Mouse (Mus musculus) hindbrain, embryonic 16.5 days (tissue): ENCODE results near the gene Dvl3. TPM values are rescaled to one million over a fixed set of nuclear protein-coding genes. Genes with fewer than 3 reads are reported as not detected.

ENCODE experiments used
- ATAC-seq: fragments of 200-750 bp; cut with Nextera tagmentation; 2 replicates; pipeline ENCODE4 v1.8.0; 2017; ENCODE audit warnings: moderate TSS enrichment, moderate library complexity
- H3K27ac ChIP-seq: fragments of 300-500 bp; sonication (generic); 2 replicates; pipeline ENCODE4 v1.5.1; 2014; ENCODE audit warnings: low read depth, mild to moderate bottlenecking, control low read depth, low read length, moderate library complexity
- H3K27me3 ChIP-seq: fragments of 300-500 bp; sonication (generic); replicated peaks from 2 replicates; pipeline ENCODE4 v1.6.1; 2014; ENCODE audit warnings: low read length; ENCODE audit not compliant: control insufficient read depth, insufficient read depth
- H3K36me3 ChIP-seq: fragments of 300-500 bp; sonication (generic); 2 replicates; pipeline ENCODE4 v1.6.1; 2014; ENCODE audit warnings: mild to moderate bottlenecking, low read length, moderate library complexity, mixed read lengths; ENCODE audit not compliant: control insufficient read depth, insufficient read depth
- H3K4me1 ChIP-seq: fragments of 300-500 bp; sonication (generic); 2 replicates; pipeline ENCODE4 v1.6.1; 2014; ENCODE audit warnings: low read depth, low read length; ENCODE audit not compliant: control insufficient read depth, insufficient read depth
- H3K4me2 ChIP-seq: fragments of 300-500 bp; sonication (generic); 2 replicates; pipeline ENCODE4 v1.6.1; 2014; ENCODE audit warnings: mild to moderate bottlenecking, low read length, control low read depth, moderate library complexity
- H3K4me3 ChIP-seq: fragments of 300-500 bp; sonication (generic); 2 replicates; pipeline ENCODE4 v1.5.1; 2014; ENCODE audit warnings: mild to moderate bottlenecking, low read length, control low read depth, moderate library complexity
- H3K9ac ChIP-seq: fragments of 300-500 bp; sonication (generic); 2 replicates; pipeline ENCODE4 v1.6.1; 2014; ENCODE audit warnings: low read depth, mild to moderate bottlenecking, control low read depth, low read length, moderate library complexity
- H3K9me3 ChIP-seq: fragments of 300-500 bp; sonication (generic); 2 replicates; pipeline ENCODE4 v1.6.1; 2014; ENCODE audit warnings: mild to moderate bottlenecking, low read length, moderate library complexity; ENCODE audit not compliant: control insufficient read depth
- WGBS: fragments of 180-500 bp; shearing (Covaris S2); extraction: QIAGEN DNeasy Blood & Tissue Kit; methylation state at CpG from one replicate; pipeline ENCODE4 v1.1.7; 2014; 5-methylcytosine and 5-hydroxymethylcytosine counted together
- polyA plus RNA-seq: library from polyadenylated mRNA; unstranded; fragments of >200 nt; fragmentation: Nextera tagmentation; extraction: Ambion mirVana; gene quantifications from 2 replicates; pipeline ENCODE4 v1.2.1, GENCODE M21; 2015

Dvl3 gene
- polyA plus RNA-seq = 28.5 and 40.4 TPM in 2 replicates

DNA sequence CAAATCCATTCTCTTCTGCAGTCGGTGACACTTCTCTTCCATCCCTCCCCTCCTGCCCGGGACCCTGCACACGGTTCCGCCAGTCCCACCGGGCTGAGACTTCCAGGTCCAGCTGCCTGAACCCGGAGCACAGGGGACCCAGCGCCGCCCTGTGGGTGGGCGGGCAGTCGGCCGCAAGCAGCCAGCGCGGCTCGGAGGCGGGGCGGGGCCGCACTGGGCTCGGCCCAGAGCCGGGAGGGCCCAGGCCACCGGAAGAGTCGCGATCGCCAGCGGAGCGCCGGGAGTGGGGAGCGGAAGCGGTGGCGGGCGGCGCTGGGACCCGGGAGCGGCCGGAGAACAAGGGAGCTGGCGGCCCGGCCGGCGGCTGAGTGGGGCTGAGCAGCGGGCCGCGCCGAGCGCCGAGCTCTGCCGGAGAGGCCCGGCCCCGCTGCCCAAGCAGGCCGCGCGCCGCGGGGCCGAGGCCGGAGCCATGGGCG, at the start of gene Dvl3:
TSS of gene Dvl3 (plus strand) at position 257 of the 476 bp plus-strand sequence.
- no peaks in the 10 kb centered on the region for H3K27me3 ChIP-seq
- H3K4me1 ChIP-seq = peaks cover 17% of the 10 kb centered on the region
- peak; percentile 97 for ATAC-seq
- peaks cover 4% of the 10 kb centered on the region; the same call in 1 of the 2 replicates for H3K36me3 ChIP-seq
- H3K27ac ChIP-seq = peak within 1 kb of the TSS; percentile 90
- H3K9ac ChIP-seq = peak within 1 kb of the TSS; percentile 81
- peak within 1 kb of the TSS; percentile 93 for H3K4me3 ChIP-seq
- H3K4me2 ChIP-seq = peak within 1 kb of the TSS; percentile 88
- 0% methylated on average over 32 of the region's 55 CpGs for WGBS
- H3K9me3 ChIP-seq = no peaks in the 10 kb centered on the region

GRCm38 (mm10) chr16:20470981-20471380, 45.8 kb upstream of the Dvl3 start:
- Histone ChIP-seq H3K36me3 (no peaks in the 10 kb centered on the region), H3K4me1 (no peaks in the 10 kb centered on the region), H3K27ac (no peak overlapping the region), H3K9ac (no peak overlapping the region), H3K9me3 (no peaks in the 10 kb centered on the region), H3K27me3 (no peaks in the 10 kb centered on the region), H3K4me3 (no peak overlapping the region), H3K4me2 (no peak overlapping the region)
- no peak for ATAC-seq
- 93% methylated on average over 2 of the region's 2 CpGs for WGBS

- H3K4me3 ChIP-seq = no peak overlapping the region
- no peak overlapping the region for H3K9ac ChIP-seq
- no peaks in the 10 kb centered on the region for H3K36me3 ChIP-seq
- no peaks in the 10 kb centered on the region for H3K9me3 ChIP-seq
- H3K4me1 ChIP-seq = no peaks in the 10 kb centered on the region
- no peak overlapping the region for H3K4me2 ChIP-seq
- H3K27me3 ChIP-seq = no peaks in the 10 kb centered on the region
- 86% methylated on average over 1 of the region's 1 CpGs for WGBS
- H3K27ac ChIP-seq = no peak overlapping the region
- no peak for ATAC-seq
Observed at GRCm38 (mm10) chr16:20471686-20472085, 45.1 kb upstream of the Dvl3 start.

DNA sequence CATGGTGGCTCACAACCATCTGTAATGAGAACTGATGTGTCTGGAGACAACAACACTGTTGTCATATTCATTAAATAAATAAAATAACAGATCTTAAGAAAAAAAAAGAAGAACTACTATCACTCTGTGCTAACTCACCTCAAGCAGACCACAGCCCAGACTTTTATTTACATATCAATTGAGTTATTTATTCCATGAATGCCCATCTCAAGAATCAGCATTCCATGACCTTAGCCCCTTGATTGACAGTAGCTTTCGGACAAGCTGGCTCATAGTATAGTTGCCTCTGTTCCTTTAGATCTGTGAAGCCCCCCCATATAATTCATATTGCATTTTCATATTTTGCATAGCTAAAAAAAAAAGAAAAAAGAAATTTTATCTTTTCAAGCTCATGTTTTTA, 43.0 kb upstream of the Dvl3 start:
- no peak overlapping the region for H3K27ac ChIP-seq
- ATAC-seq = no peak
- H3K36me3 ChIP-seq = no peaks in the 10 kb centered on the region
- H3K27me3 ChIP-seq = no peaks in the 10 kb centered on the region
- no peak overlapping the region for H3K9ac ChIP-seq
- H3K9me3 ChIP-seq = no peaks in the 10 kb centered on the region
- no peaks in the 10 kb centered on the region for H3K4me1 ChIP-seq
- H3K4me3 ChIP-seq = no peak overlapping the region
- H3K4me2 ChIP-seq = no peak overlapping the region
- WGBS = 54% methylated on average over 1 of the region's 1 CpGs

DNA sequence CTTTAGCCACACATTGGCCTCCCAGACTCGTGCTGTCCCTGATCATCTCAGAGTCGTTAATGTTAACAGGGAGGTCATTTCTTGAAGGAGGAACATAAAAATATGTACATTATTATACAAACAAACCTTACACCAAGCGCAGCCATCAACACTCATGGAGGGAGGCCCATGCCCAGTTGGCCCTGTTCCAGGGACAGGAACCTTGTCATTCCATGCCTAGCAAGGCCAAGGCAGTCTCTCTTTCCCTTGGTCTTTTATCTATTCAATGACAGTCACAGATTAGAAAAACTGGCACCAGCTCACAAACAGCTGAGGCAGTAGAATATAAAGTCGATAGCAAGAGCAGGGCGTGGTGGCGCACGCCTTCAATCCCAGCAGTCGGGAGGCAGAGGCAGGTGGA, 42.6 kb upstream of the Dvl3 start:
- WGBS = 93% methylated on average over 8 of the region's 8 CpGs
- Histone ChIP-seq H3K27me3 (no peaks in the 10 kb centered on the region), H3K4me1 (no peaks in the 10 kb centered on the region), H3K4me3 (no peak overlapping the region), H3K27ac (no peak overlapping the region), H3K36me3 (no peaks in the 10 kb centered on the region), H3K4me2 (no peak overlapping the region), H3K9ac (no peak overlapping the region), H3K9me3 (no peaks in the 10 kb centered on the region)
- ATAC-seq = no peak

- Histone ChIP-seq H3K36me3 (no peaks in the 10 kb centered on the region), H3K27ac (no peak overlapping the region), H3K9me3 (no peaks in the 10 kb centered on the region), H3K4me1 (no peaks in the 10 kb centered on the region), H3K4me2 (no peak overlapping the region), H3K27me3 (no peaks in the 10 kb centered on the region), H3K4me3 (no peak overlapping the region), H3K9ac (no peak overlapping the region)
- 87% methylated on average over 6 of the region's 6 CpGs for WGBS
- ATAC-seq = no peak
Observed at GRCm38 (mm10) chr16:20474786-20475185, 42.0 kb upstream of the Dvl3 start.

- no peak for ATAC-seq
- Histone ChIP-seq H3K9ac (no peak overlapping the region), H3K4me1 (no peaks in the 10 kb centered on the region), H3K9me3 (no peaks in the 10 kb centered on the region), H3K27ac (no peak overlapping the region), H3K36me3 (no peaks in the 10 kb centered on the region), H3K4me3 (no peak overlapping the region), H3K4me2 (no peak overlapping the region), H3K27me3 (no peaks in the 10 kb centered on the region)
- 95% methylated on average over 1 of the region's 1 CpGs for WGBS
Observed at GRCm38 (mm10) chr16:20475335-20475734, 41.4 kb upstream of the Dvl3 start.

DNA sequence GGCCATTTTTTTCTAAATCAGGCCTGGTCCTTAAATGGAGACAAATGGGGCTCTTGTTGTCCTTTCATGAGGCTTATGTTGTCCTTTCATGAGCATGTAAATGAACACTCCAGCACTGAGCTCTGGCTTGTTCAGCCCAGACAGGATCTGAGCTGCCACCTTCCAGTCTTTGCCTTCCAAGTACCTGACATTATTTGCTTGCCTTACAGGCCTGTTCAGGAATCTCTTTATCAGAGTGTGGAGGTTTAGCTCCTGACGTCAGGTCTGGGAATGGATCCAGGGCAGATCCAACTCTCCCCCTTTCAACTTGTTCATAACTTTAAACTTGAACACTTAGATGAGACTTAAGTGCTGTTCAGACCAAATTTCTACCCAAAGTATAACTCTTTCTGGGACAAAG, 39.9 kb upstream of the Dvl3 start:
- no peak overlapping the region for H3K4me2 ChIP-seq
- no peak for ATAC-seq
- H3K27ac ChIP-seq = no peak overlapping the region
- no peaks in the 10 kb centered on the region for H3K36me3 ChIP-seq
- no peaks in the 10 kb centered on the region for H3K4me1 ChIP-seq
- no peaks in the 10 kb centered on the region for H3K27me3 ChIP-seq
- no peak overlapping the region for H3K9ac ChIP-seq
- H3K4me3 ChIP-seq = no peak overlapping the region
- 53% methylated on average over 1 of the region's 1 CpGs for WGBS
- no peaks in the 10 kb centered on the region for H3K9me3 ChIP-seq

DNA sequence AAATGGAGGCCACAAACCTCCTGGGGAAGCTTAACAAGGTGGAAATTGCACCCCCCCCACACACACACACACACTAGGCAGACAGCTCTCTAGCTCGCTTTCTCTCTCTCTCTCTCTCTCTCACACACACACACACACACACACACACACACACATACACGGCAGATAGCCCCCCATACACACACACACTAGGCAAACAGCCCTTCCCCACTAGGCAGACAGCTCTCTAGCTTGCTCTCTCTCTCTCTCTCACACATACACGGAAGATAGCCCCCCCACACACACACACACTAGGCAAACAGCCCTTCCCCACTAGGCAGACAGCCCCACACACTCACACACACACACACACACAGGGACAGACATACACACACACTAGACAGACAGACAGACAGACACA, 39.5 kb upstream of the Dvl3 start:
- H3K9me3 ChIP-seq = no peaks in the 10 kb centered on the region
- no peak overlapping the region for H3K27ac ChIP-seq
- H3K4me2 ChIP-seq = no peak overlapping the region
- ATAC-seq = no peak
- 63% methylated on average over 3 of the region's 3 CpGs for WGBS
- H3K9ac ChIP-seq = no peak overlapping the region
- H3K36me3 ChIP-seq = no peaks in the 10 kb centered on the region
- H3K4me3 ChIP-seq = no peak overlapping the region
- H3K4me1 ChIP-seq = no peaks in the 10 kb centered on the region
- no peaks in the 10 kb centered on the region for H3K27me3 ChIP-seq

- Histone ChIP-seq H3K27me3 (no peaks in the 10 kb centered on the region), H3K9me3 (no peaks in the 10 kb centered on the region), H3K4me2 (no peak overlapping the region), H3K4me1 (no peaks in the 10 kb centered on the region), H3K27ac (no peak overlapping the region), H3K9ac (no peak overlapping the region), H3K36me3 (no peaks in the 10 kb centered on the region), H3K4me3 (no peak overlapping the region)
- ATAC-seq = no peak
- WGBS = 77% methylated on average over 2 of the region's 2 CpGs
Observed at GRCm38 (mm10) chr16:20478504-20478903, 38.3 kb upstream of the Dvl3 start.
